In genomic region chr16:44532851-44533250, GRCm38 (mm10) we compare ENCODE assay signal across 15 mouse cellular contexts. TPM values are rescaled to one million over a fixed set of nuclear protein-coding genes. Genes with fewer than 3 reads are reported as not detected.
DNase-seq lines count a peak whose midpoint lies in the region; ATAC-seq and TF ChIP-seq lines count a peak whose summit lies in the region.
"Had no signal": no experiment of that assay in that cellular context is flagged by ENCODE, and none has a peak within 500 bp of the region (broad histone marks: within the 10 kb centered on the region; RNA-seq: fewer than 3 reads in every experiment).

No protein-coding gene starts in this region.

- peak; percentile 39 for DNase-seq in cerebellum, adult 9-11 months
- DNase-seq in cerebellum, adult 18-20 months = no peak
- DNase-seq in brain, embryonic 14.5 days (ENCODE audit: low read depth) = peak; percentile 72
- no peak for DNase-seq in forebrain, embryonic 14.5 days (ENCODE audit: low spot score)
- no peak for DNase-seq in hindbrain, postnatal 0 days (ENCODE audit: low spot score)
- DNase-seq in liver = no peak
- DNase-seq in spleen, adult 18-20 months = no peak
- DNase-seq: adrenal gland, adult 2 months; gastrocnemius, postnatal 14 days; layer of hippocampus, adult 9-11 months; left cerebral cortex, postnatal 4 days; liver, postnatal 0 days had no signal

- H3K4me1 ChIP-seq in forebrain, embryonic 14.5 days (ENCODE audit: control insufficient read depth, insufficient read depth, low read length) = peaks cover 66% of the 10 kb centered on the region
- H3K4me1 ChIP-seq in hindbrain, postnatal 0 days (ENCODE audit: insufficient read depth, low read length) = peaks cover 29% of the 10 kb centered on the region
- 0 out of 2 replicates have a peak, but pooled peaks cover 3% of the 10 kb centered on the region for H3K4me1 ChIP-seq in liver, embryonic 12.5 days

- WGBS in forebrain, embryonic 14.5 days = 25% methylated on average over 16 of the region's 16 CpGs
- WGBS in hindbrain, postnatal 0 days = 42% methylated on average over 16 of the region's 16 CpGs
- WGBS in liver, embryonic 12.5 days (ENCODE audit: insufficient replicate concordance) = 50% methylated on average over 16 of the region's 16 CpGs

- H3K9ac ChIP-seq in forebrain, embryonic 14.5 days (ENCODE audit: low read length) = peak overlapping the region; percentile 33; the same call in 1 of the 2 replicates
- H3K9ac ChIP-seq in hindbrain, postnatal 0 days (replicated peaks; ENCODE audit: low read length) = no peak overlapping the region
- no peak overlapping the region for H3K9ac ChIP-seq in liver, embryonic 12.5 days
- H3K9ac ChIP-seq: liver, postnatal 0 days had no signal

- peak overlapping the region; percentile 5; the same call in 1 of the 2 replicates for H3K4me3 ChIP-seq in forebrain, embryonic 14.5 days (ENCODE audit: low read depth, low read length)
- H3K4me3 ChIP-seq in hindbrain, postnatal 0 days (ENCODE audit: low read length) = no peak overlapping the region; the same call in 1 of the 2 replicates
- no peak overlapping the region for H3K4me3 ChIP-seq in liver, embryonic 12.5 days

- no peak for ATAC-seq in forebrain, embryonic 14.5 days
- ATAC-seq in hindbrain, postnatal 0 days = no peak
- ATAC-seq in liver, embryonic 12.5 days = no peak
- ATAC-seq: liver, postnatal 0 days had no signal

- peak overlapping the region; percentile 68 for H3K27ac ChIP-seq in forebrain, embryonic 14.5 days (ENCODE audit: low read depth, low read length)
- peak overlapping the region; percentile 38 for H3K27ac ChIP-seq in hindbrain, postnatal 0 days
- H3K27ac ChIP-seq in liver, embryonic 12.5 days = no peak overlapping the region

- TF ChIP-seq POLR2A in brain, embryonic 14.5 days (IDR thresholded peaks at IDR 0.05; ENCODE audit: borderline replicate concordance, extremely low read depth, insufficient read depth, insufficient read length, poor library complexity, severe bottlenecking) = no peak

- peak overlapping the region; percentile 39 for H3K4me2 ChIP-seq in forebrain, embryonic 14.5 days (ENCODE audit: low read length)
- H3K4me2 ChIP-seq in hindbrain, postnatal 0 days (ENCODE audit: low read depth, low read length) = peak overlapping the region; percentile 35
- no peak overlapping the region for H3K4me2 ChIP-seq in liver, embryonic 12.5 days
- H3K4me2 ChIP-seq: heart, embryonic 11.5 days had no signal

- H3K36me3 ChIP-seq in forebrain, embryonic 14.5 days (ENCODE audit: control insufficient read depth, insufficient read depth, low read length) = 0 out of 2 replicates have a peak, but pooled peaks cover 2% of the 10 kb centered on the region
- H3K36me3 ChIP-seq in hindbrain, postnatal 0 days (ENCODE audit: insufficient read depth, low read length) = no peaks in the 10 kb centered on the region
- H3K36me3 ChIP-seq in liver, embryonic 12.5 days = no peaks in the 10 kb centered on the region

- TF ChIP-seq CTCF in brain, embryonic 14.5 days (IDR thresholded peaks at IDR 0.05; ENCODE audit: borderline replicate concordance, extremely low read depth, insufficient read depth, insufficient read length) = no peak
- TF ChIP-seq CTCF in hindbrain, postnatal 0 days (IDR thresholded peaks at IDR 0.05; ENCODE audit: low read depth) = no peak

- no peaks in the 10 kb centered on the region for H3K9me3 ChIP-seq in forebrain, embryonic 14.5 days (replicated peaks; ENCODE audit: control insufficient read depth, low read length)
- no peaks in the 10 kb centered on the region for H3K9me3 ChIP-seq in hindbrain, postnatal 0 days (ENCODE audit: low read length)
- H3K9me3 ChIP-seq in liver, embryonic 12.5 days (replicated peaks) = no peaks in the 10 kb centered on the region

- H3K27me3 ChIP-seq in forebrain, embryonic 14.5 days (replicated peaks; ENCODE audit: control insufficient read depth, insufficient read depth, low read length) = no peaks in the 10 kb centered on the region
- H3K27me3 ChIP-seq in hindbrain, postnatal 0 days (ENCODE audit: insufficient read depth, low read length) = no peaks in the 10 kb centered on the region
- peaks cover 21% of the 10 kb centered on the region for H3K27me3 ChIP-seq in liver, embryonic 12.5 days (replicated peaks)

RNA-seq across cellular contexts. Expression of gene Boc, which starts 25.8 kb away (rescaled TPM):
- polyA plus RNA-seq in brain, embryonic 14.5 days (2012; rRNA removed) = 20.2 and 20.5 TPM in 2 replicates
- polyA plus RNA-seq in forebrain, embryonic 14.5 days (2014; fragmentation: Nextera tagmentation; extraction: Ambion mirVana) = 11.5 and 13.3 TPM in 2 replicates
- total RNA-seq in hindbrain, postnatal 0 days (2014; rRNA removed) = 43.9 and 45.5 TPM in 2 replicates
- 6.8 and 8.1 TPM in 2 replicates for polyA plus RNA-seq in hindbrain, postnatal 0 days (2015; fragmentation: Nextera tagmentation; extraction: Ambion mirVana)
- polyA plus RNA-seq in liver, embryonic 12.5 days (2016; fragmentation: Nextera tagmentation; extraction: Ambion mirVana) = 1.1 and 1.7 TPM in 2 replicates
- total RNA-seq: megakaryocyte-erythroid progenitor cell, adult 5-6 weeks had no signal

Comparison
In these comparisons a context has a peak if more than half of its experiments do, and no peak if none do; other contexts are left out.
1. DNase-seq: peak in cerebellum, adult 9-11 months (single experiment) and brain, embryonic 14.5 days (single experiment); none in cerebellum, adult 18-20 months (0 of 2), forebrain, embryonic 14.5 days (single experiment), hindbrain, postnatal 0 days (single experiment), liver (single experiment) and spleen, adult 18-20 months (0 of 2).